Mouse (Mus musculus): ENCODE results near the gene A430089I19Rik. TPM values are rescaled to one million over a fixed set of nuclear protein-coding genes. Genes with fewer than 3 reads are reported as not detected.
"Not testable (repeated sequence)": the region's sequence is repeated elsewhere in the genome, so short reads cannot be mapped to it uniquely, and the experiment has no call there.

Gene A430089I19Rik
- polyA plus RNA-seq (2015; fragmentation: Nextera tagmentation; extraction: Ambion mirVana), result not detected in 2 replicates

GRCm38 (mm10) chr5:94306696-94307095 lies at the start of gene A430089I19Rik:
Gene A430089I19Rik (minus strand): TSS chr5:94306796.
- H3K9me3 ChIP-seq (replicated peaks); H3K36me3 ChIP-seq; H3K27me3 ChIP-seq (replicated peaks); H3K9ac ChIP-seq (replicated peaks); ATAC-seq (ENCODE audit: low FRiP score); H3K4me3 ChIP-seq (replicated peaks); H3K27ac ChIP-seq (replicated peaks); H3K4me1 ChIP-seq; H3K4me2 ChIP-seq: not testable (repeated sequence)
- 90% methylated on average over 1 of the region's 1 CpGs for WGBS

GRCm38 (mm10) chr5:94339449-94339848 lies 32.9 kb upstream of the A430089I19Rik start, which contains the start of gene AA792892:
Gene AA792892 (plus strand): TSS chr5:94339749.
- H3K4me3 ChIP-seq (replicated peaks); H3K9me3 ChIP-seq (replicated peaks); H3K4me1 ChIP-seq; H3K27ac ChIP-seq (replicated peaks); H3K27me3 ChIP-seq (replicated peaks); H3K4me2 ChIP-seq; ATAC-seq (ENCODE audit: low FRiP score); H3K9ac ChIP-seq (replicated peaks); H3K36me3 ChIP-seq: not testable (repeated sequence)
- no CpG with 5 or more reads among the region's 2 CpGs for WGBS

- H3K9me3 ChIP-seq (replicated peaks); H3K4me1 ChIP-seq; H3K9ac ChIP-seq (replicated peaks); ATAC-seq (ENCODE audit: low FRiP score); H3K4me3 ChIP-seq (replicated peaks); H3K4me2 ChIP-seq; H3K36me3 ChIP-seq; H3K27me3 ChIP-seq (replicated peaks); H3K27ac ChIP-seq (replicated peaks): not testable (repeated sequence)
- no CpG with 5 or more reads among the region's 2 CpGs for WGBS
Observed at GRCm38 (mm10) chr5:94314135-94314534, 7.5 kb upstream of the A430089I19Rik start, which contains the start of gene Gm6502. Gene Gm6502 (plus strand): TSS chr5:94314435.

Other genes with a start within 250 kb of the A430089I19Rik start
- gene BC061212, start 236.3 kb downstream of the A430089I19Rik start, polyA plus RNA-seq (2015; fragmentation: Nextera tagmentation; extraction: Ambion mirVana), result not detected in 2 replicates
- not detected in 2 replicates for gene Gm6351, start 230.4 kb downstream of the A430089I19Rik start, polyA plus RNA-seq (2015; fragmentation: Nextera tagmentation; extraction: Ambion mirVana)
- not detected in 2 replicates for gene Gm3106, start 88.8 kb downstream of the A430089I19Rik start, polyA plus RNA-seq (2015; fragmentation: Nextera tagmentation; extraction: Ambion mirVana)
- gene Gm6502, start 7.6 kb upstream of the A430089I19Rik start, polyA plus RNA-seq (2015; fragmentation: Nextera tagmentation; extraction: Ambion mirVana), result not detected in 2 replicates
- not detected in 2 replicates for gene AA792892, start 33.0 kb upstream of the A430089I19Rik start, polyA plus RNA-seq (2015; fragmentation: Nextera tagmentation; extraction: Ambion mirVana)
- not detected in 2 replicates for gene Gm7682, start 139.0 kb upstream of the A430089I19Rik start, polyA plus RNA-seq (2015; fragmentation: Nextera tagmentation; extraction: Ambion mirVana)
- not detected in 2 replicates for gene Gm3139, start 219.5 kb upstream of the A430089I19Rik start, polyA plus RNA-seq (2015; fragmentation: Nextera tagmentation; extraction: Ambion mirVana)

Measured in neural tube, embryonic 15.5 days (tissue).